Mouse (Mus musculus) kidney, embryonic 14.5 days (tissue): ENCODE results near the gene Agbl5. TPM values are rescaled to one million over a fixed set of nuclear protein-coding genes. Genes with fewer than 3 reads are reported as not detected.

Experiments used
- polyA plus RNA-seq: library from polyadenylated mRNA; unstranded; fragments of >200 nt; fragmentation: Nextera tagmentation; extraction: Ambion mirVana; gene quantifications from 2 replicates; pipeline ENCODE4 v1.2.1, GENCODE M21; 2014

Gene Agbl5
- polyA plus RNA-seq, 1 experiment from 2014 or later: 27.1 TPM

Other genes with a start within 250 kb of the Agbl5 start
- gene Slc35f6, start 240.8 kb upstream of the Agbl5 start, polyA plus RNA-seq: 15.8 and 27.6 TPM in 2 replicates
- 363 and 456 TPM in 2 replicates for gene Cenpa, start 221.9 kb upstream of the Agbl5 start, polyA plus RNA-seq
- 3.8 and 7.2 TPM in 2 replicates for gene Dpysl5, start 177.1 kb upstream of the Agbl5 start, polyA plus RNA-seq
- 13.6 and 19.3 TPM in 2 replicates for gene Mapre3, start 74.1 kb upstream of the Agbl5 start, polyA plus RNA-seq
- gene Tmem214, start 20.7 kb upstream of the Agbl5 start, polyA plus RNA-seq: 53.1 and 65.1 TPM in 2 replicates
- gene Ost4, start 19.1 kb downstream of the Agbl5 start, polyA plus RNA-seq: 500 and 653 TPM in 2 replicates
- 170 and 191 TPM in 2 replicates for gene Emilin1, start 24.7 kb downstream of the Agbl5 start, polyA plus RNA-seq
- 29.7 and 31.4 TPM in 2 replicates for gene Khk, start 32.7 kb downstream of the Agbl5 start, polyA plus RNA-seq
- 7.5 and 10.4 TPM in 2 replicates for gene Cgref1, start 56.9 kb downstream of the Agbl5 start, polyA plus RNA-seq
- 97.6 and 99.5 TPM in 2 replicates for gene Preb, start 71.7 kb downstream of the Agbl5 start, polyA plus RNA-seq
- gene Tcf23, start 80.0 kb downstream of the Agbl5 start, polyA plus RNA-seq: 0.51 and 0.83 TPM in 2 replicates
- 144 and 160 TPM in 2 replicates for gene Atraid, start 159.6 kb downstream of the Agbl5 start, polyA plus RNA-seq
- gene Slc5a6, start 160.2 kb downstream of the Agbl5 start, polyA plus RNA-seq: 5.5 and 10.9 TPM in 2 replicates
- gene Cad, start 166.1 kb downstream of the Agbl5 start, polyA plus RNA-seq: 35.4 and 40.5 TPM in 2 replicates
- gene Dnajc5g, start 217.6 kb downstream of the Agbl5 start, polyA plus RNA-seq: not detected in 2 replicates
- gene Slc30a3, start 219.5 kb downstream of the Agbl5 start, polyA plus RNA-seq: 1.9 and 3.4 TPM in 2 replicates
- not detected in 2 replicates for gene Trim54, start 228.0 kb downstream of the Agbl5 start, polyA plus RNA-seq